In genomic region chr19:40556029-40556428, GRCm38 (mm10) we compare ENCODE assay signal across 26 mouse cellular contexts.
"Had no signal": no experiment of that assay in that cellular context is flagged by ENCODE, and none has a peak within 500 bp of the region (broad histone marks: within the 10 kb centered on the region; RNA-seq: fewer than 3 reads in every experiment).

No protein-coding gene starts in this region.

- H3K27me3 ChIP-seq: heart, embryonic 12.5 days; hindbrain, embryonic 12.5 days; intestine, embryonic 15.5 days; limb, embryonic 12.5 days; liver, embryonic 13.5 days; liver, embryonic 15.5 days had no signal

- H3K27ac ChIP-seq: heart, embryonic 10.5 days; hindbrain, embryonic 10.5 days; hindbrain, embryonic 12.5 days; hindbrain, embryonic 14.5 days; intestine, embryonic 15.5 days; layer of hippocampus, adult 2 months; left cerebral cortex, adult 2 months; limb, embryonic 10.5 days; limb, embryonic 12.5 days; liver, embryonic 15.5 days had no signal

- H3K4me1 ChIP-seq: heart, embryonic 10.5 days; heart, embryonic 12.5 days; hindbrain, embryonic 10.5 days; hindbrain, embryonic 12.5 days; limb, embryonic 10.5 days; limb, embryonic 12.5 days had no signal

- H3K9ac ChIP-seq: heart, embryonic 12.5 days; hindbrain, embryonic 12.5 days; hindbrain, embryonic 14.5 days; intestine, embryonic 15.5 days; limb, embryonic 12.5 days; liver, embryonic 13.5 days; liver, embryonic 15.5 days; liver, postnatal 0 days had no signal

- H3K4me3 ChIP-seq: heart, embryonic 10.5 days; heart, embryonic 12.5 days; hindbrain, embryonic 10.5 days; hindbrain, embryonic 12.5 days; intestine, embryonic 15.5 days; layer of hippocampus, adult 2 months; left cerebral cortex, adult 2 months; limb, embryonic 10.5 days; limb, embryonic 12.5 days; liver, embryonic 13.5 days; liver, embryonic 15.5 days had no signal

- H3K4me2 ChIP-seq: heart, embryonic 12.5 days; hindbrain, embryonic 12.5 days; hindbrain, embryonic 14.5 days; intestine, embryonic 15.5 days; limb, embryonic 12.5 days; liver, embryonic 11.5 days; liver, embryonic 13.5 days; liver, embryonic 15.5 days had no signal

- DNase-seq: gastrocnemius, postnatal 10 days; gastrocnemius, postnatal 25 days; heart, adult 18-20 months; heart, postnatal 10 days; heart, postnatal 4 days; kidney, adult 18-20 months; kidney, adult 9 months; kidney, postnatal 25 days; liver; liver, embryonic 13.5 days; liver, postnatal 0 days had no signal

- H3K9me3 ChIP-seq: heart, embryonic 12.5 days; hindbrain, embryonic 12.5 days; intestine, embryonic 15.5 days; limb, embryonic 10.5 days; limb, embryonic 12.5 days; liver, embryonic 13.5 days; liver, embryonic 15.5 days had no signal

- ATAC-seq: hindbrain, embryonic 16.5 days; inflammation-experienced regulatory T-cells, adult 6 months; intestine, embryonic 15.5 days; intestine, postnatal 0 days; liver, postnatal 0 days had no signal
